Mouse (Mus musculus) liver, embryonic 12.5 days (tissue): Measurements from ENCODE around the gene Olfr743. TPM values are rescaled to one million over a fixed set of nuclear protein-coding genes. Genes with fewer than 3 reads are reported as not detected.
"Not testable (repeated sequence)": the region's sequence is repeated elsewhere in the genome, so short reads cannot be mapped to it uniquely, and the experiment has no call there.

Experiments used
- ATAC-seq: fragments of 200-750 bp; cut with Nextera tagmentation; 2 replicates; pipeline ENCODE4 v1.8.0; 2017; ENCODE audit warnings: moderate number of reproducible peaks, mild to moderate bottlenecking, moderate library complexity
- H3K27ac ChIP-seq: fragments of 300-500 bp; sonication (generic); 2 replicates; pipeline ENCODE4 v1.5.1; 2016; ENCODE audit warnings: mild to moderate bottlenecking
- H3K27me3 ChIP-seq: fragments of 300-500 bp; sonication (generic); replicated peaks from 2 replicates; pipeline ENCODE4 v1.6.1; 2016; ENCODE audit warnings: mild to moderate bottlenecking, moderate library complexity
- H3K36me3 ChIP-seq: fragments of 300-500 bp; sonication (generic); 2 replicates; pipeline ENCODE4 v1.6.1; 2016; ENCODE audit warnings: mild to moderate bottlenecking, moderate library complexity
- H3K4me1 ChIP-seq: fragments of 300-500 bp; sonication (generic); 2 replicates; pipeline ENCODE4 v1.6.1; 2016
- H3K4me2 ChIP-seq: fragments of 300-500 bp; sonication (generic); 2 replicates; pipeline ENCODE4 v1.6.1; 2016; ENCODE audit warnings: mild to moderate bottlenecking, moderate library complexity
- H3K4me3 ChIP-seq: fragments of 300-500 bp; sonication (generic); 2 replicates; pipeline ENCODE4 v1.5.1; 2016; ENCODE audit warnings: mild to moderate bottlenecking, moderate library complexity
- H3K9ac ChIP-seq: fragments of 300-500 bp; sonication (generic); 2 replicates; pipeline ENCODE4 v1.6.1; 2016; ENCODE audit warnings: mild to moderate bottlenecking, moderate library complexity
- H3K9me3 ChIP-seq: fragments of 300-500 bp; sonication (generic); replicated peaks from 2 replicates; pipeline ENCODE4 v1.6.1; 2016; ENCODE audit warnings: mild to moderate bottlenecking, moderate library complexity
- WGBS: fragments of 180-500 bp; shearing (Covaris S2); methylation state at CpG from one replicate; pipeline ENCODE4 v1.1.7; 2016; ENCODE audit not compliant: insufficient replicate concordance; 5-methylcytosine and 5-hydroxymethylcytosine counted together
- polyA plus RNA-seq: library from polyadenylated mRNA; unstranded; fragments of >200 nt; fragmentation: Nextera tagmentation; extraction: Ambion mirVana; gene quantifications from 2 replicates; pipeline ENCODE4 v1.2.1, GENCODE M21; 2016

The Olfr743 gene
- polyA plus RNA-seq, result not detected in 2 replicates

GRCm38 (mm10) chr14:50521539-50521938, at the start of gene Olfr743:
Gene Olfr743 (plus strand): TSS chr14:50521839.
- H3K27ac ChIP-seq, result no peak within 1 kb of the TSS
- H3K4me1 ChIP-seq, result no peaks in the 10 kb centered on the region
- H3K4me2 ChIP-seq, result no peak within 1 kb of the TSS
- H3K27me3 ChIP-seq, result no peaks in the 10 kb centered on the region
- no peaks in the 10 kb centered on the region for H3K36me3 ChIP-seq
- ATAC-seq, result no peak
- no peaks in the 10 kb centered on the region for H3K9me3 ChIP-seq
- H3K4me3 ChIP-seq, result no peak within 1 kb of the TSS
- no peak within 1 kb of the TSS for H3K9ac ChIP-seq

GRCm38 (mm10) chr14:50472438-50472837, 49.2 kb upstream of the Olfr743 start, which contains the start of gene Olfr741:
Gene Olfr741 (plus strand): TSS chr14:50472738.
- Histone ChIP-seq H3K4me3 (no peak within 1 kb of the TSS), H3K27ac (no peak within 1 kb of the TSS), H3K27me3 (no peaks in the 10 kb centered on the region), H3K9ac (no peak within 1 kb of the TSS), H3K4me1 (no peaks in the 10 kb centered on the region), H3K9me3 (no peaks in the 10 kb centered on the region), H3K36me3 (no peaks in the 10 kb centered on the region), H3K4me2 (no peak within 1 kb of the TSS)
- 52% methylated on average over 2 of the region's 2 CpGs for WGBS
- ATAC-seq, result no peak

- no peaks in the 10 kb centered on the region for H3K36me3 ChIP-seq
- 56% methylated on average over 2 of the region's 2 CpGs for WGBS
- H3K4me1 ChIP-seq, result no peaks in the 10 kb centered on the region
- H3K4me3 ChIP-seq, result no peak overlapping the region
- no peaks in the 10 kb centered on the region for H3K9me3 ChIP-seq
- no peaks in the 10 kb centered on the region for H3K27me3 ChIP-seq
- H3K9ac ChIP-seq, result no peak overlapping the region
- no peak overlapping the region for H3K4me2 ChIP-seq
- ATAC-seq, result no peak
- no peak overlapping the region for H3K27ac ChIP-seq
Measured at GRCm38 (mm10) chr14:50478406-50478805, 43.2 kb upstream of the Olfr743 start.

- WGBS, result 34% methylated on average over 2 of the region's 2 CpGs
- no peak for ATAC-seq
- no peak within 1 kb of the TSS for H3K27ac ChIP-seq
- no peak within 1 kb of the TSS for H3K4me3 ChIP-seq
- 0 out of 2 replicates have a peak, but pooled peaks cover 3% of the 10 kb centered on the region for H3K9me3 ChIP-seq
- no peak within 1 kb of the TSS for H3K9ac ChIP-seq
- no peaks in the 10 kb centered on the region for H3K36me3 ChIP-seq
- H3K27me3 ChIP-seq, result no peaks in the 10 kb centered on the region
- H3K4me2 ChIP-seq, result no peak within 1 kb of the TSS
- no peaks in the 10 kb centered on the region for H3K4me1 ChIP-seq
Measured at GRCm38 (mm10) chr14:50503300-50503699, 18.3 kb upstream of the Olfr743 start, which contains the start of gene Olfr742. Gene Olfr742 (plus strand): TSS chr14:50503600.

GRCm38 (mm10) chr14:50552734-50553133, 31.1 kb downstream of the Olfr743 start:
- H3K36me3 ChIP-seq, result no peaks in the 10 kb centered on the region
- no peak for ATAC-seq
- H3K4me3 ChIP-seq, result no peak overlapping the region
- 0 out of 2 replicates have a peak, but pooled peaks cover 4% of the 10 kb centered on the region for H3K9me3 ChIP-seq
- H3K27me3 ChIP-seq, result no peaks in the 10 kb centered on the region
- H3K4me2 ChIP-seq, result no peak overlapping the region
- H3K9ac ChIP-seq, result no peak overlapping the region
- 77% methylated on average over 2 of the region's 2 CpGs for WGBS
- H3K27ac ChIP-seq, result no peak overlapping the region
- H3K4me1 ChIP-seq, result no peaks in the 10 kb centered on the region

GRCm38 (mm10) chr14:50573056-50573455, 51.4 kb downstream of the Olfr743 start:
- WGBS, result 50% methylated on average over 1 of the region's 1 CpGs
- not testable (repeated sequence) for H3K27me3 ChIP-seq, H3K9me3 ChIP-seq, H3K4me3 ChIP-seq, H3K4me1 ChIP-seq, H3K27ac ChIP-seq, ATAC-seq, H3K36me3 ChIP-seq, H3K9ac ChIP-seq, H3K4me2 ChIP-seq

Other genes starting within 250 kb of the Olfr743 start
- gene Olfr732, start 237.6 kb upstream of the Olfr743 start, polyA plus RNA-seq, result not detected in 2 replicates
- not detected in 2 replicates for gene Olfr733, start 220.3 kb upstream of the Olfr743 start, polyA plus RNA-seq
- not detected in 2 replicates for gene Olfr734, start 195.1 kb upstream of the Olfr743 start, polyA plus RNA-seq
- not detected in 2 replicates for gene Olfr735, start 173.0 kb upstream of the Olfr743 start, polyA plus RNA-seq
- gene Tlr11, start 163.9 kb upstream of the Olfr743 start, polyA plus RNA-seq, result not detected in 2 replicates
- gene Olfr736, start 140.7 kb upstream of the Olfr743 start, polyA plus RNA-seq, result not detected in 2 replicates
- gene Olfr738, start 114.3 kb upstream of the Olfr743 start, polyA plus RNA-seq, result not detected in 2 replicates
- not detected in 2 replicates for gene Olfr739, start 103.2 kb upstream of the Olfr743 start, polyA plus RNA-seq
- gene Olfr740, start 76.3 kb upstream of the Olfr743 start, polyA plus RNA-seq, result not detected in 2 replicates
- not detected in 2 replicates for gene Olfr741, start 49.1 kb upstream of the Olfr743 start, polyA plus RNA-seq
- gene Olfr742, start 18.2 kb upstream of the Olfr743 start, polyA plus RNA-seq, result not detected in 2 replicates
- not detected in 2 replicates for gene Olfr744, start 93.0 kb downstream of the Olfr743 start, polyA plus RNA-seq
- not detected in 2 replicates for gene Olfr745, start 117.5 kb downstream of the Olfr743 start, polyA plus RNA-seq
- gene Olfr746, start 125.2 kb downstream of the Olfr743 start, polyA plus RNA-seq, result not detected in 2 replicates
- not detected in 2 replicates for gene Olfr747, start 171.4 kb downstream of the Olfr743 start, polyA plus RNA-seq
- not detected in 2 replicates for gene Olfr748, start 185.5 kb downstream of the Olfr743 start, polyA plus RNA-seq
- gene Olfr749, start 223.3 kb downstream of the Olfr743 start, polyA plus RNA-seq, result not detected in 2 replicates